Mouse (Mus musculus) kidney, postnatal 36 days (tissue): ENCODE data around the gene 1700109H08Rik.
"Not testable (repeated sequence)": the region's sequence is repeated elsewhere in the genome, so short reads cannot be mapped to it uniquely, and the experiment has no call there.

Source experiments
- DNase-seq, 2 experiments: peaks; one replicate each; pipeline ENCODE4 v3.0.0; 2021 to 2022; ENCODE audit warnings: mixed read lengths in 2 of 2

The 1700109H08Rik gene

GRCm38 (mm10) chr5:3600298-3600697 lies 28.9 kb downstream of the 1700109H08Rik start:
- peak in 1 of 2 experiments; percentile 42 for DNase-seq

GRCm38 (mm10) chr5:3600790-3601189 lies 29.4 kb downstream of the 1700109H08Rik start:
- DNase-seq = no peak

- no peak for DNase-seq
Measured at GRCm38 (mm10) chr5:3607114-3607513, 35.7 kb downstream of the 1700109H08Rik start.

GRCm38 (mm10) chr5:3609241-3609640 lies 37.9 kb downstream of the 1700109H08Rik start:
- DNase-seq = no peak

GRCm38 (mm10) chr5:3611835-3612234 lies 40.5 kb downstream of the 1700109H08Rik start:
- DNase-seq = not testable (repeated sequence)

- no peak for DNase-seq
Measured at GRCm38 (mm10) chr5:3620486-3620885, 49.1 kb downstream of the 1700109H08Rik start.

GRCm38 (mm10) chr5:3630055-3630454 lies 58.7 kb downstream of the 1700109H08Rik start:
- DNase-seq = no peak

- DNase-seq = peak; percentile 28 to 59
Measured at GRCm38 (mm10) chr5:3631512-3632271, 60.3 kb downstream of the 1700109H08Rik start.

GRCm38 (mm10) chr5:3632285-3632684 lies 60.9 kb downstream of the 1700109H08Rik start:
- no peak for DNase-seq

GRCm38 (mm10) chr5:3633315-3633714 lies 61.9 kb downstream of the 1700109H08Rik start:
- no peak for DNase-seq

- DNase-seq = peak in 1 of 2 experiments; percentile 34
Measured at GRCm38 (mm10) chr5:3633951-3634350, 62.6 kb downstream of the 1700109H08Rik start.
